ENCODE assay signal across 33 mouse cellular contexts in genomic region chr5:88420319-88421065, GRCm38 (mm10). TPM values are rescaled to one million over a fixed set of nuclear protein-coding genes. Genes with fewer than 3 reads are reported as not detected.
"Had no signal": no experiment of that assay in that cellular context is flagged by ENCODE, and none has a peak within 500 bp of the region (broad histone marks: within the 10 kb centered on the region; RNA-seq: fewer than 3 reads in every experiment).

No protein-coding gene starts in this region.

- H3K9ac ChIP-seq: embryonic facial prominence, embryonic 12.5 days; embryonic facial prominence, embryonic 13.5 days; embryonic facial prominence, embryonic 15.5 days; forebrain, embryonic 12.5 days; forebrain, embryonic 13.5 days; forebrain, embryonic 15.5 days; forebrain, postnatal 0 days had no signal

- H3K36me3 ChIP-seq: embryonic facial prominence, embryonic 10.5 days; embryonic facial prominence, embryonic 12.5 days; embryonic facial prominence, embryonic 13.5 days; embryonic facial prominence, embryonic 15.5 days; forebrain, embryonic 10.5 days; forebrain, embryonic 12.5 days; forebrain, embryonic 15.5 days had no signal

- DNase-seq: cerebellum, adult 18-20 months; cerebellum, adult 2 months; cerebellum, adult 8-10 months; cerebellum, adult 9-10 months; cerebellum, adult 9-11 months; cerebellum, postnatal 10 days; cerebellum, postnatal 14 days; cerebellum, postnatal 25 days; cerebellum, postnatal 36 days; forebrain, postnatal 0 days; gastrocnemius, adult 2 months; gastrocnemius, postnatal 10 days; gastrocnemius, postnatal 14 days; gastrocnemius, postnatal 25 days; gastrocnemius, postnatal 36 days; heart, adult 18-20 months; heart, adult 2 months had no signal

- H3K9me3 ChIP-seq: embryonic facial prominence, embryonic 10.5 days; embryonic facial prominence, embryonic 12.5 days; embryonic facial prominence, embryonic 13.5 days; embryonic facial prominence, embryonic 15.5 days; forebrain, embryonic 10.5 days; forebrain, embryonic 12.5 days; forebrain, embryonic 13.5 days; forebrain, embryonic 15.5 days had no signal

- H3K4me1 ChIP-seq: embryonic facial prominence, embryonic 10.5 days; embryonic facial prominence, embryonic 12.5 days; embryonic facial prominence, embryonic 13.5 days; embryonic facial prominence, embryonic 15.5 days; forebrain, embryonic 10.5 days; forebrain, embryonic 12.5 days; forebrain, embryonic 13.5 days; forebrain, embryonic 15.5 days had no signal

- H3K27me3 ChIP-seq: embryonic facial prominence, embryonic 12.5 days; embryonic facial prominence, embryonic 13.5 days; embryonic facial prominence, embryonic 15.5 days; forebrain, embryonic 12.5 days; forebrain, embryonic 13.5 days; forebrain, embryonic 15.5 days had no signal

- H3K4me3 ChIP-seq: embryonic facial prominence, embryonic 10.5 days; embryonic facial prominence, embryonic 12.5 days; embryonic facial prominence, embryonic 13.5 days; embryonic facial prominence, embryonic 15.5 days; erythroblast, embryonic 14.5 days; forebrain, embryonic 10.5 days; forebrain, embryonic 12.5 days; forebrain, embryonic 13.5 days; forebrain, embryonic 15.5 days; gastrocnemius, adult 2 months; heart, adult 2 months had no signal

- H3K27ac ChIP-seq: embryonic facial prominence, embryonic 10.5 days; embryonic facial prominence, embryonic 12.5 days; embryonic facial prominence, embryonic 13.5 days; embryonic facial prominence, embryonic 15.5 days; forebrain, embryonic 10.5 days; forebrain, embryonic 12.5 days; forebrain, embryonic 13.5 days; forebrain, embryonic 15.5 days; gastrocnemius, adult 2 months; heart, adult 2 months had no signal

- ATAC-seq: forebrain, embryonic 13.5 days; forebrain, embryonic 14.5 days; forebrain, embryonic 15.5 days; forebrain, embryonic 16.5 days; forebrain, postnatal 0 days had no signal

- H3K4me2 ChIP-seq: embryonic facial prominence, embryonic 12.5 days; embryonic facial prominence, embryonic 13.5 days; embryonic facial prominence, embryonic 15.5 days; forebrain, embryonic 12.5 days; forebrain, embryonic 13.5 days; forebrain, embryonic 15.5 days had no signal

RNA-seq across cellular contexts. Expression of gene Ambn, which starts 35.3 kb away (rescaled TPM):
- polyA plus RNA-seq: cerebellum, adult 2 months; cortical plate, adult 2 months; embryonic facial prominence, embryonic 10.5 days; erythroblast, embryonic 14.5 days; forebrain, embryonic 10.5 days; forebrain, embryonic 12.5 days; forebrain, embryonic 13.5 days; forebrain, embryonic 14.5 days; forebrain, embryonic 16.5 days; forebrain, postnatal 0 days; frontal cortex, adult 2 months; gonadal fat pad, adult 2 months; heart, adult 2 months had no signal

RNA-seq across cellular contexts. Expression of gene Amtn, which starts 44.6 kb away (rescaled TPM):
- polyA plus RNA-seq: cerebellum, adult 2 months; cortical plate, adult 2 months; embryonic facial prominence, embryonic 10.5 days; embryonic facial prominence, embryonic 11.5 days; embryonic facial prominence, embryonic 12.5 days; embryonic facial prominence, embryonic 13.5 days; embryonic facial prominence, embryonic 14.5 days; embryonic facial prominence, embryonic 15.5 days; erythroblast, embryonic 14.5 days; forebrain, embryonic 10.5 days; forebrain, embryonic 12.5 days; forebrain, embryonic 13.5 days; forebrain, embryonic 14.5 days; forebrain, embryonic 15.5 days; forebrain, embryonic 16.5 days; forebrain, postnatal 0 days; frontal cortex, adult 2 months; gonadal fat pad, adult 2 months had no signal
